Mouse (Mus musculus): ENCODE measurements around the gene Rrm1.
"Not testable (repeated sequence)": the region's sequence is repeated elsewhere in the genome, so short reads cannot be mapped to it uniquely, and the experiment has no call there.

- not testable (repeated sequence) for TF ChIP-seq CTCF (IDR thresholded peaks at IDR 0.05; ENCODE audit: low read depth); EP300 (optimal IDR thresholded peaks at IDR 0.05)
These were observed 43.3 kb downstream of the Rrm1 start for GRCm38 (mm10) chr7:102484766-102485165.
